ENCODE assay signal across 26 mouse cellular contexts in the genomic region with DNA sequence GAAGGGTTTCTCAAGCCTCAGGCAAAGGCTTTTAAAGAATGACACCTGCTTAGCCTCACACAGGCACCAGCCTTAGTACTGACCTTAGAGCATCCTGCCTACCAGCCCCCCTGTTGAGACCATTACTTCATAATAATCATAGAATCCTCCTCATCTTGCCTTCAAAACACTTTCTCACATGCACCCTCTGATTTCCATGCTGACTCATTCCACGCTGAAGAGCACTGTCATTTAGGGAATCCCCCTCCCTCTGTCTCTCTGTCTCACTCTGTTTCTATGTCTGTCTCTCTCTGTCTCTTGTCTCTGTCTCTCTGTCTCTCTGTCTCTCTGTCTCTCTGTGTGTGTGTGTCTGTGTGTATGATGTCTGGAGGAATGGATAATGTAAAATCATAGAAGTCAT.
"Had no signal": no experiment of that assay in that cellular context is flagged by ENCODE, and none has a peak within 500 bp of the region (broad histone marks: within the 10 kb centered on the region; RNA-seq: fewer than 3 reads in every experiment).

No protein-coding gene starts in this region.

- H3K4me3 ChIP-seq: embryonic facial prominence, embryonic 10.5 days; embryonic facial prominence, embryonic 12.5 days; embryonic facial prominence, embryonic 13.5 days; embryonic facial prominence, embryonic 15.5 days; erythroblast, embryonic 14.5 days; forebrain, embryonic 10.5 days; forebrain, embryonic 12.5 days; forebrain, embryonic 13.5 days; forebrain, embryonic 15.5 days; gastrocnemius, adult 2 months; heart, adult 2 months had no signal

- H3K27ac ChIP-seq: embryonic facial prominence, embryonic 10.5 days; embryonic facial prominence, embryonic 12.5 days; embryonic facial prominence, embryonic 13.5 days; embryonic facial prominence, embryonic 15.5 days; forebrain, embryonic 10.5 days; forebrain, embryonic 12.5 days; forebrain, embryonic 13.5 days; forebrain, embryonic 15.5 days; gastrocnemius, adult 2 months; heart, adult 2 months had no signal

- H3K4me2 ChIP-seq: embryonic facial prominence, embryonic 12.5 days; embryonic facial prominence, embryonic 13.5 days; embryonic facial prominence, embryonic 15.5 days; forebrain, embryonic 12.5 days; forebrain, embryonic 13.5 days; forebrain, embryonic 15.5 days had no signal

- H3K36me3 ChIP-seq: embryonic facial prominence, embryonic 10.5 days; embryonic facial prominence, embryonic 12.5 days; embryonic facial prominence, embryonic 13.5 days; embryonic facial prominence, embryonic 15.5 days; forebrain, embryonic 10.5 days; forebrain, embryonic 12.5 days; forebrain, embryonic 15.5 days had no signal

- ATAC-seq: forebrain, embryonic 13.5 days; forebrain, embryonic 14.5 days; forebrain, embryonic 15.5 days; forebrain, embryonic 16.5 days; forebrain, postnatal 0 days had no signal

- DNase-seq: cerebellum, adult 9-11 months; cerebellum, postnatal 10 days; cerebellum, postnatal 14 days; cerebellum, postnatal 25 days; cerebellum, postnatal 36 days; embryo, embryonic 11 days; forebrain, postnatal 0 days; gastrocnemius, adult 2 months; gastrocnemius, postnatal 10 days; gastrocnemius, postnatal 14 days; gastrocnemius, postnatal 25 days; gastrocnemius, postnatal 36 days; heart, adult 11 months; heart, adult 18-20 months; heart, adult 2 months had no signal

- H3K4me1 ChIP-seq: embryonic facial prominence, embryonic 12.5 days; embryonic facial prominence, embryonic 13.5 days; embryonic facial prominence, embryonic 15.5 days; forebrain, embryonic 10.5 days; forebrain, embryonic 12.5 days; forebrain, embryonic 13.5 days; forebrain, embryonic 15.5 days had no signal

- H3K9ac ChIP-seq: embryonic facial prominence, embryonic 12.5 days; embryonic facial prominence, embryonic 13.5 days; embryonic facial prominence, embryonic 15.5 days; forebrain, embryonic 12.5 days; forebrain, embryonic 13.5 days; forebrain, embryonic 15.5 days; forebrain, postnatal 0 days had no signal

- H3K9me3 ChIP-seq: embryonic facial prominence, embryonic 10.5 days; embryonic facial prominence, embryonic 12.5 days; embryonic facial prominence, embryonic 13.5 days; embryonic facial prominence, embryonic 15.5 days; forebrain, embryonic 10.5 days; forebrain, embryonic 12.5 days; forebrain, embryonic 13.5 days; forebrain, embryonic 15.5 days had no signal

- H3K27me3 ChIP-seq: embryonic facial prominence, embryonic 12.5 days; embryonic facial prominence, embryonic 13.5 days; embryonic facial prominence, embryonic 15.5 days; forebrain, embryonic 12.5 days; forebrain, embryonic 13.5 days; forebrain, embryonic 15.5 days had no signal
